Mouse (Mus musculus) NIH3T3 (cell line): ENCODE data around the gene Lamb1.

ENCODE experiments used
- DNase-seq: peaks from one replicate; pipeline ENCODE4 v3.0.0-alpha.2; 2012; ENCODE audit warnings: low read depth

Lamb1 gene

DNA sequence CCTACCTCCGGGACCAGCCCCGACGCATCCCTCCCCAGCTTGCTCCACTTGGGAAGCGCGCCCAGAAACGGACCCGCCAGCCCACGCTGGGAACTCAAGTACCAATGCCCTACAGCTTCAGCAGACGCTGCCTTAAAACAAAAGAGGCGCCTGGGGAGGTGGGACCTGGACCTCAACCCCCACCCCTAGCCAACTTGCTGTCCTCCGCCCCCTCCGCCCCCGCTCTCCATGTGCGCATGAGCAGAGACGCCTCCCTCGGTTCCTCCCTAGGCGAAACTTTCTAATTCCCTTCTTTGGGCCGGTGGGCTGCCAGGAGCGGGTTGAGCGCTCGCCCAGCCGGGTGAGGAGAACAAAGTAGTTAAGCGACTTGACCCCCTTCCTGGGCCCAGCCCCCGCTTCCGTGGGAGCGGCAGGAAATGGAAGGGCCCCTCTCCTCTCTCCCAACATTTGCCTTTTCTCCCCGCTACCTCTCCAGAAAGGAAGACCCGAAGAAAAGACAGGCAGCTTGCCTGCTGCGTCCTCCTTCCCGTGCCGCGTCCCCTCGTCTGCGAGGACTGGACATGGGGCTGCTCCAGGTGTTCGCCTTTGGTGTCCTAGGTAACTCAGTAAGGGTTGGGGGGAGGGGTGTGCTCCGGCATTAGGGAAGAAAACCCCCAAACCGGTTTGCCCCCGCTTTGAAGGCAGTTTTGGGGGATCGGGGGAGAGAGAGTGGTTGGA lies at the start of gene Lamb1:
Gene Lamb1 (plus strand): TSS at position 230 of the 717 bp plus-strand sequence.
- peak; percentile 72 for DNase-seq

- no peak for DNase-seq
Observed at GRCm38 (mm10) chr12:31217232-31217631, 47.8 kb upstream of the Lamb1 start.

DNA sequence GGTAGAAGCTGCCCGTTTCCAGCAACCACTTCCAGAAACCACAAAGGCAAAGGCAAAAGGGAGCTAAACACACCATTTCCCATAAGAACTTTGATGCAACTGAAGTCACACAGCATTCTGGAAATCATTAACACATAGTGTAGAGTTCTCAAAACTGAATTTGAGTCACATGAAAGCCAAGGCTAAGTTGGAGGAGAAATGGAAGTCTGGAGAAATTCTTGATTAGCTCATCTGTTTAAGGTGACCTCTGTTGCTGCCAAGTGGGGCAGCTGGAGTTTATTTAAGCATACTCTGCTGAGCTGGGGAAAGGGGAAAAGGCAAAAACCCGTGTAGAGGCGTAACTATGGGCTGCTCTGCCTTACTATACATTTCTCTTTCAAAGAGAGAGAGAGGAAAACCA lies 46.3 kb upstream of the Lamb1 start:
- peak; percentile 87 for DNase-seq

GRCm38 (mm10) chr12:31221522-31221921 lies 43.5 kb upstream of the Lamb1 start:
- DNase-seq, result no peak

- no peak for DNase-seq
Observed at GRCm38 (mm10) chr12:31222282-31222681, 42.8 kb upstream of the Lamb1 start.

DNA sequence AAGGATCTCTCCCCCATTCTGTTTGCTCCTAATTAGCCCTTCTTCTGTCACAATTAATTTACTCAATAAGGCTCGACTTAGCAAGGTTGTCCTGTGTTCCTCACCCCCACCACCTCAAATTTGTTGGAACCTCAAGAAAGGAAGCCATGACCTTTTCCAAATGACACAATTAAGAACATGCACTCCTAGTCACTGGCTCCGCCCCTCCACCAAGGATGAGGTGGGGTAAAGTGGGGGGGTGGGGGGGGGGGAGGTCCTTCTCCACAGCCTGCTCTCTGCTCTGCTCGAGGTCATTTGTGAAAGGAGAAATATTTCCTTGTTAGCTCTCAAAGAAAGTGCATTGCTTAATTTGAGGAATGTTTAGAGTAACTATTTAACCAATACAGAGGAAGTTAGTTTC lies 42.3 kb upstream of the Lamb1 start:
- DNase-seq, result no peak

DNA sequence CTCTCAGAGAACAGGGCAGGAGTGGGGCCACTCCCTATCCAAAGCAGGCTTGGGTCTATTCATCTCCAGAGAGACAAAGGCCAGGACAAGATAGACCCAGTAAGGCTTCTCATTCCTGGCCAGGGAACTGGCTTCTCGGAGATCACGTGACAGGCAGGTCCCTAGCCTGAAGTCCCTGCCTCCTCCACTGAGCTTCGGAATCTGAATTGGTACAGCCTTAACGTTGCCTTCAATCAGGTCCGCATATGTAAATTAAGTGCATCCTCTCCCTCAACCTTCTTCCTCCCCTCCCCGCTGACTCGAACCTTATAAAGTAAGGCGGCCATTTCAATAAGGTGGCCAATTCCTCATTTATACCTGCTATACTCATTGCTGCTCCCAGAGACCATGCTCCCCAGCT lies 39.6 kb upstream of the Lamb1 start:
- DNase-seq, result no peak

- DNase-seq, result no peak
Observed at GRCm38 (mm10) chr12:31227167-31227566, 37.9 kb upstream of the Lamb1 start.

GRCm38 (mm10) chr12:31228878-31229277 lies 36.2 kb upstream of the Lamb1 start:
- no peak for DNase-seq

- DNase-seq, result no peak
Observed at GRCm38 (mm10) chr12:31232635-31233034, 32.4 kb upstream of the Lamb1 start.

- no peak for DNase-seq
Observed at GRCm38 (mm10) chr12:31235018-31235417, 30.0 kb upstream of the Lamb1 start.

DNA sequence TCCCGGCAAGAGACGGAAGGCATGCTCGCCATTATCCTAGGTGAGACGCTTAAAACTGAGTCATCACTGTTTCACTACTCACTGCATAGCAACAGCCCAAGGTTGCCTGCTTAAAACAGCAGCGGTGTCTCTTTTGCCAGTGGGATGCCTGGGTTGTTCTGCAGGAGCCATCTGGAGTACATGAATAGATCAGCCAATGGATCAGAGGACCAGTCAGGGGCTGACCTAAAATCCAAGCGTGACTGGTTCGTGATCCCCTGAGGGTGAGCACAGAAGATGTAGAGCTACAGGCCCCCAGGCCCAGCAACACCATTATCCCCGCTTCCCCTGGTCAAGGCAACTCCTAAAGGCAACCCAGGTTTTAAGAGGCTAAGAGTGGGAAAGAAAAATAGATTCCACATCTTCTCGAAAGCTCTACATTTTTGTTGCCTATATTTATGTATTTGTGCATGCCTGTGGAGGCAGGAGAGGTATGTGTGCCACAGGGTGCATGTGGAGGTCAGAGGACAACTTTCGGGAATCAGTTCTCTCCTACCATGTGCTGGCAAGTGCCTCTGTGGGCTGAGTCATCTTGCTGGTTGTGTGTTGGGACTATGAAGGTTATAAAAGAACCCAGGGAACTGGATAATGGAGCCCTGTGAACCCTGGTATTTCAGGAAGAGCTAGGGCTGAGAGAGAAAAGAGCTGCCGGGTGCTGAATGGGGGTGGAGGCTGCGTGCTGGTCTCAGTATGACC lies 28.0 kb upstream of the Lamb1 start:
- peak; percentile 47 for DNase-seq

DNA sequence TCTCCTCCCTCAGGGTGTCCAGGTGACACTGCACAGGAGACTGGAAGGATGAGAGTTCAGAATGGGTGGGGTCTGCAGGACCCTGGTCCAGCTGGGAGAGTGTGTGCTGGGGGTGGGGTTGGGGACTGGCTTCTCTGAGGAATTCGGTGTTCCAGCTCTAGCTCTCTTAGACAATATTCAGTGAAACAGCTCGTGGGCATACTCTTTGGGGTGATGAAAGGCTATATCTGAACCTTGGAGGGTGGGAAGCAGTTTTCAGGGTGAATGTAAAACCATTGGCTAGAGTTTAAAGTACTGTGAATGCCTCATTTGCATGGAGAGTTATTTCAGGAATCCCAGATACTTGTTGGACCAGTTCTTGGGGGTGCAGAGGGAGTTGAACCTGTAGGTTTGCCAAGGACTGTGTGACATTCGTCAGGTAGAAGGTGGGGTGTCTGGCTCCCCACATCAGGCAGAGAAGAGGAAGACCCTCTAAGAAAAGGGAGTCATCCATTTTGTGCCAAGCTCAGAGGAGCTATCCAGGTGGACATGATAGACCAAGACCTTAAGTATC lies 25.9 kb upstream of the Lamb1 start:
- no peak for DNase-seq

GRCm38 (mm10) chr12:31239798-31240197 lies 25.2 kb upstream of the Lamb1 start:
- no peak for DNase-seq

- no peak for DNase-seq
Observed at GRCm38 (mm10) chr12:31240470-31240869, 24.6 kb upstream of the Lamb1 start, which contains the start of gene Gm6993. Gene Gm6993, plus strand, starts transcription at chr12:31240770.

DNA sequence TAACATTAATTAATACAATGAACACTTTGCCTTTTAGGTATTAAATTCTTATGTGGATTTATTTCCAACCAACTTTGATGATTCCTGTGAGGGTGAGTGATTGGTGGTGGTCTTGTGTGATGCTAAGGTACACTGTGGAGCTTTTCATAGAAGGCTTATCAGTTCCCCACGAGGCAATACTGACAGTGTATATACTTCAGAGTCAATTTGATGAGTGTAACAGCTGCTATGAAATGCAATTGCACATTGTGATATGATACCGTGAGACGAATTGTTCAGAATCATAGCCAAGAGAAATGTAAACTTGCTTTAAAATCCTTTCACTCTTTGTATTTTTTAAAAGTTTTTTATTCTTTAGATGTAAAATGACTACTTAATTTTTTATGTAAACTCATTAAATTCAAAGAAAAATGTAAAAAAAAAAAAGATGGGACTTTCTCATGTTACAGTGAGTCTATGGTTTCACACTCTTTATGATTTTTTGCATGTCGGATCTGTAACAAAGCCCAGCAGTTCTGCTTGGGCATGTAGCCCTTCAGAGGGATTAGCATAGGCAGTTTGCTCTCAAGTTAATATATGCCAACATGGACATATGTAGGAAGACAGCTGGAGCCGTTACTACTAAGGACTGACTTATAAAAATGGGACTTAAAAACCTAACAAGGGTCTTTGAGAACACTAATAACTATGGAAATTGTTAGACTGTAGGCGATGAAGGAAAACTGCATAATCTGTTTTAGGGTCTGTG lies 23.3 kb upstream of the Lamb1 start:
- DNase-seq, result no peak

DNA sequence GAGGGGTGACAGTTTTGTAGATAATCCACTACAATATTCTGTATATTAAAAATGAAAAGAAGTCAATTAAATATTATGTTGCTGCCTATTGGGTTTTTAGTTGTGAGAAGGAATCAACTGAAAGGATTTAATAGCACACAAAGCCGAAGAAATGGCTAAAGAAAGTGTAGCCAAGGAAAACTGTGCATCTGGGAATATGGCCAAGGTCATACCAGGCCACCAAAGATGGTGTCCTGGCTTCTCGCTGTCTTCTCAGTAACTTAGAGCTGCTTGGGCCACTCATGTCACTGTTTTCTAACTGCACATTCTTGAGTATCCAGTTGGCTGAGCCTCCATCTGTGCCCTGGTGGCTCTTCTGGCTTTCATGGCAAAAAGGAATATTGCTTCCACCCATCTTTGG lies 21.0 kb upstream of the Lamb1 start:
- no peak for DNase-seq

DNA sequence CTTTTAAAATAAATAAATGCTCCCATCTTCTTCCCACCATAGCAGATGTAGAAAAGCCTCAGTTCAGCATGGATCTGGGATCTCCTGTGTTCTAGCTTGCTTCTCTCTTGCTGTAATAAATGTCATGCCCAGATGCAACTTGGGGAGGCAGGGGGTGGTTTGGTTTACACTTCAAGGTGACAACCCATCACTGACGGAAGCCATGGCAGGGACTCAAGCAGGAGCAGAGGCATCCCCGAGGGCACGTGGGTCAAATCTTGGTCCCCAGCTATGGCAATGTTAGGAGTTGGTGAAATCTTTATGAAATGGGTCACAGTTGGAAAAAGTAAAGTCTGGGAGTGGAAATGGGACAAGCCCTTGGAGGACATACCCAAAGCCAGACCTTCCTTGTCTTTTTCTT lies 20.3 kb upstream of the Lamb1 start:
- DNase-seq, result no peak

DNA sequence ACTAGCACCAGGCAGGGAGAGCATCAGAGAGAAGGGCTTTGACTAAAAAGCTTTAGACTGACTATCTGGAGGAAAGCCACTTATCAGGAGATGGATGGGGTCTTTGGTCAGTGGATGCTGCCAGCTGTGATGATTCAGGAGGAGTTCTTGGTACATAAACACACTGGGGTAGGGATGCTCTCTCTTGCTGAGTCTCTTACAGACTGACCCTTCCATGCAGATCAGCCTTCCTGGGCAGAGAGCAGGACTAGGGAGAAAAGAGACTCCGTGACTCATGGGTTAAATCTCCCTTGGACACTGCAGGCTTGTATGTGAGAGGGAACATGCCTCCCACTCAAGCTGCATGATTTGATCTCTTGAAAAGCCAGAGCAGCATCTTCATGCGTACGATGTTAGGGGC lies 18.9 kb upstream of the Lamb1 start:
- DNase-seq, result no peak

DNA sequence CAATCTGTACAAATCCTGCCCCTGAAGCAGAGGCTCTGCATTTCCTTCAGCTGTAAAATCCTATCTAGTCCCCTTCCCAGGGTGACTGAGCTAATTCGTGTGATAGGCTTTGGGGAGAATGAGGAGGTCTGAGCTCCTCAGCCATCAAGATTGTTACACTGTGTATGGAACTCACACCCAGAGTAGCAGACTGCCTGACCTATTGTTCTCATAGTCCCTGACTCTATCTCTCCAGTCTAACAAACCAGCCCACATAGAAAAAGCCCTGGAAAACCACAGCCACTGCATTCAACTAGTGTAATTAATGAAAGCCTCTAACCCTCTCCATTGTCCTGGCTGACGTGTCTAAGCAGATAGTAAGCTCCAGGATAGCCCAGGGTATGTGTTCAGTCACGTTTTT lies 18.4 kb upstream of the Lamb1 start:
- no peak for DNase-seq

- DNase-seq, result no peak
Observed at GRCm38 (mm10) chr12:31248165-31248564, 16.9 kb upstream of the Lamb1 start.

DNA sequence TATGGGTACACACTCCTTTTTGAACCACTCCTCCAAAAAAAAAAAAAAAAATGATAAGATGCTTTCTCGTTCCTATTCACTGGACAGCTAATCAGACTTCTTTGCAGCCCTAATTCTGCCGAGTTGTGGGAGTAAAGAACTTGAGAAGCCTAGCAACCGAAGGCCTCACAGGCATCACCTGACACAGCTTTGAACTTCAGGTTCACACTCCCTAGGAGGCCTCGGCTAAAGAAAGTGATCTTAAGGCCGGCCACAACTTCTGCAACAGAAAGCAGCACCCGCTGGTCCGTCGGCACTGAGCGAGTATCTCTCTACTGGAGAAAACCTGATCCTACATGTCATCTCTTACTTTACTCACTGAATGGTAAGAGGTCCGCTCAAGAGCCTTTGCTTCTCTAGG lies 16.4 kb upstream of the Lamb1 start:
- DNase-seq, result no peak

DNA sequence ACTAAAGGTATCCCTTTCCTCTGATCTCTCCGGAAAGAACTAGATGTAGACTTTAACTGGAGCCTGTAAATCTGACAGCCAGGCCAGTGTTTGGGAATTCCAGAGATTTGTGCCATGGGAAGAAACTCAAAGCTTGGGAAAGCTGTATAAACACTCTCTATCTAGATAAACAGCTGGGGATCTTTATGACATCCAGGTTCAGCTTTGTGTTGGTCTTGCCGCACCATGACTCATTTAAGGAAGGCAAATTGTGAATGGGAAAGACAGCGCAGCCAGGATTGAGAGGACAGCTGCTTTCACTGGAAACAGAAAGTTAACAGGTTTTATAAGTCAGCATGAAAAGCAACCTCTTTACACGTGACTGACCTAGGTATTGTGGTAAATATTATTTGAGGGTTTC lies 12.8 kb upstream of the Lamb1 start:
- peak; percentile 28 for DNase-seq
